Mouse (Mus musculus): ENCODE results near the gene Ociad1. TPM values are rescaled to one million over a fixed set of nuclear protein-coding genes. Genes with fewer than 3 reads are reported as not detected.
A peak's percentile ranks its signal among the peaks of the same experiment; 100 is the strongest.
"Not testable (repeated sequence)": the region's sequence is repeated elsewhere in the genome, so short reads cannot be mapped to it uniquely, and the experiment has no call there.

Ociad1 gene
- total RNA-seq, 2 experiments from 2014 or later: 450 to 470 TPM

DNA sequence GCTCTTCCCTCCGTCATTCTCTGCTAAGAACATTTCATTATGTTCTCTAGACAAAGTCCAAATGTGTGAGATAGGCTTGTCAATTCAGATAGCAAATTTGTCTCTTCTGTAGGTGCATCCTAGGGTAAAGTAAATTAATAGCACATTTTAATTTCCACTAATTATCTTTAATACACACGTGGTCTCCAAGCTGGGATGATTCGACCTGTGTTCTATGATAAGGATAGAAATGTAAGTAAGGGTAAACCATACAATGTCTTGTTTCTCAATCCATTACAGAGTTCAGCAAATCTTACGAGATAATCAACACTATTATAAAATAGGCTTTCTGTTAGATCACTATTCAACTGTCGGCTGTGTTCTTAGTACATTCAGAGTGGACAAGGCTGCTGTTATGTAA is 26.7 kb downstream of the Ociad1 start:
- intact Hi-C loops (cut with DNase I): no loop called here
- no peak for TF ChIP-seq CTCF (IDR thresholded peaks at IDR 0.05)
- H3K27ac ChIP-seq: no peak overlapping the region
- DNase-seq (ENCODE audit: extremely low spot score in 1 of 2, low spot score in 2 of 2): no peak
- H3K4me3 ChIP-seq: no peak overlapping the region

DNA sequence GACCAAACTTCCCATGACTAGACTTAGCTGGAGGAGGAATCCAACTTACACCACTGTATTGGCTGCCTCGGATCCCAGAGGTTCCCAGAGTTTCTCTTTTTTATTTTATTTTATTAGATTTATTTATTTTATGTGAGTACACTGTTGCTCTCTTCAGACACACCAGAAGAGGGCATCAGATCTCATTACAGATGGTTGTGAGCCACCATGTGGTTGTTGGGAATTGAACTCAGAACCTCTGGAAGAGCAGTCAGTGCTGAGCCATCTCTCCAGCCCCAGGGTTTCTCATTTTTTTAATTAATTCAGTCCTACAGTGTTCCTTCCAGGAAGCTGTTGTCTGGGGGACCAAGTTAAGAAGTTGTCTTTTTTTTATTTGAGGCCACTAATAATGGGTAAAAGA is 30.1 kb downstream of the Ociad1 start:
- peak; percentile 22 for TF ChIP-seq CTCF (IDR thresholded peaks at IDR 0.05)
- DNase-seq (ENCODE audit: extremely low spot score in 1 of 2, low spot score in 2 of 2): not testable (repeated sequence)
- intact Hi-C loops (cut with DNase I): loop anchor here (2.0 kb wide), 1 partner anchor 58 kb away; no protein-coding TSS in a partner anchor

DNA sequence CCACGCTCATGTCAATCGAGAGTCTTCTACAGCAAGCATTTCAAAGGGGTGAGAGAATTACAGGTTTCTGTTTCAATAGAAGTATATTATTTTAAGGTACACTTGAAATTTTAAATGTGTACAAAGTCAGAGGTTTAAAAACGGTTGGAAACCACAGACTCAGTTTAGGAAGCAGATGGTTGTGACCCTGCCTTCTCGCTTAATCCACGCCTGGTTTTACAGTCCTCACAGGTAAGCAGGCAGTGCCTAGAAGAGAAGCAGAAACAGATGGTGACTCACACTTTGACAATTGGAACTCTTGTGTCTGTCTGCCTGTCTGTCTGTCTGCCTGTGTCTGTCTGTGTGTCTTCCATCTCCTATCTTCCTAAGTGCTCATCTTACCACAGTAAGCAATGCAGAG is 31.0 kb downstream of the Ociad1 start:
- TF ChIP-seq CTCF (IDR thresholded peaks at IDR 0.05): no peak
- intact Hi-C loops (cut with DNase I): loop anchor here (2.0 kb wide), 1 partner anchor 57 kb away; no protein-coding TSS in a partner anchor
- Histone ChIP-seq H3K4me3 (no peak overlapping the region), H3K27ac (no peak overlapping the region)
- no peak for DNase-seq (ENCODE audit: extremely low spot score in 1 of 2, low spot score in 2 of 2)

More for the DNA sequence above, 30.1 kb downstream of the Ociad1 start:
- H3K4me3 ChIP-seq, H3K27ac ChIP-seq: not testable (repeated sequence)

DNA sequence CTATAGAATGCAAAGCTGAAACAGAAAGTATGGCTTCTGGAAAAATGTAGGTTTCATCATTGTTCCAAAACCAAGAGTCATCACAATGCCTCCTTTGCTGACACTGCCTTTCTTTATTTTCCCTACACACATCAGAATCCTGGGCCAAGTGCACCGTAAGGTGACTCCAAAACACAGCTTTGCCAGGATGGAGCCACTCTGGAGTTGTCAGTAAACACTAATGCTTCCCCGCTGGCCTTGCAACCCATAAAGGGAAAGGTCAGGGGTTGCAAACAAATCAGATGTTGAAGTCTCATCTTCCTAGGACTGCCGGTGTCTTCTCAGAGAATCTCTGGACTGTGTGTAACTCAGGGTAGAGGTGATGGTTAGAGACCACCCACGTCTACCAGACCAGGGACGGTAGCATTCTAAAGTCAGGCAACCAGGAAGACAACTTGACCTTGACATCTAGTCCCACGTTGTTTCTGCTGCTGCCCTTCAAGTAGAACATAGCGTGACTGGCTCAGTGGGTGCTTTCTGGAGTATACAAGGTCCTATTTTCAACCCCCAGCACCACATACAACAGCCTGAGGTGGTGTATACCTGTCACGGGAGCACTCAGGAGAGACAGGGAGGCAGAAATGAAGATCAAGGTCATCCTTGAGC is 32.1 kb downstream of the Ociad1 start:
- TF ChIP-seq CTCF (IDR thresholded peaks at IDR 0.05): no peak
- intact Hi-C loops (cut with DNase I): no loop called here
- Histone ChIP-seq H3K4me3 (no peak overlapping the region), H3K27ac (no peak overlapping the region)
- DNase-seq (ENCODE audit: extremely low spot score in 1 of 2, low spot score in 2 of 2): no peak

DNA sequence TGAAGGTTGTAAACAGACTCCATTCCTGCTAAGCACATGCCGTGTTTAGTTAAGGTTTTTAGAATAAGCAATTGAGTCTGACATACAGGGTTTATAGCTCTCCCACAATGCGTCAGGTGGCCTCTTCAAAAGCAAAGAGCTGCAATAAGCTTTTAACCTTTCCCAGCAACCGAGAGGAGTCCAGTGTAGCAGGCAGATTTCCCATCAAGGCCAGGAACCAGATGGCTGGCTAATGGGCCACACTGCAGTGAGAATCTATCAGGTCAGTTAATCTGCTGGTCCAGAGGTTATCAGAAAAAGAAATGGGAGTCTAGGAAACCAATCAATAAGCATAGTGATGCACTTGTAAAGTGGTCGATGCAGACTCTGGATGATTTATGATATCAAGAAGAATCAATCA is 38.4 kb downstream of the Ociad1 start:
- no peak overlapping the region for H3K4me3 ChIP-seq
- TF ChIP-seq CTCF (IDR thresholded peaks at IDR 0.05): no peak
- no peak for DNase-seq (ENCODE audit: extremely low spot score in 1 of 2, low spot score in 2 of 2)
- no peak overlapping the region for H3K27ac ChIP-seq
- intact Hi-C loops (cut with DNase I): no loop called here

DNA sequence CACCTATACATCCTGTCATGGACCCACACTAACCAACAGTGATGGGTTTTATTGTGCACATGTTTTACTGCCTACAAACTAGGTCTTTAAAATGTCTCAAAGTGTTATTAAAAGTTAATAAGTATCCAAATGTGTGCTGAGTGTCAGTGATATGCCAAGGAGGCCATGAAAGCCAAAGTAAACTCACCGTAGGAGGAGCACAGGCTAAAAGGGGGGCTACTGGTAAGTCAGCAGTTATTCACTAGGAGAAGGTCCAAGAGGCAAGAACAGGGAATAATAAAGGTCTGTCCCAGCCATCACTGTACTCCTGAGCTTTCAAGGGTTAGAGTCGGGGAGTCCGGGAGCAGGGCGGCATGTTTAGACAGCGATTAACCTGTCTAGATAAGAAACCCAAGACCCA is 43.9 kb downstream of the Ociad1 start:
- no peak for DNase-seq (ENCODE audit: extremely low spot score in 1 of 2, low spot score in 2 of 2)
- intact Hi-C loops (cut with DNase I): no loop called here
- no peak for TF ChIP-seq CTCF (IDR thresholded peaks at IDR 0.05)
- H3K27ac ChIP-seq: no peak overlapping the region
- no peak overlapping the region; the same call in 1 of the 2 replicates for H3K4me3 ChIP-seq

DNA sequence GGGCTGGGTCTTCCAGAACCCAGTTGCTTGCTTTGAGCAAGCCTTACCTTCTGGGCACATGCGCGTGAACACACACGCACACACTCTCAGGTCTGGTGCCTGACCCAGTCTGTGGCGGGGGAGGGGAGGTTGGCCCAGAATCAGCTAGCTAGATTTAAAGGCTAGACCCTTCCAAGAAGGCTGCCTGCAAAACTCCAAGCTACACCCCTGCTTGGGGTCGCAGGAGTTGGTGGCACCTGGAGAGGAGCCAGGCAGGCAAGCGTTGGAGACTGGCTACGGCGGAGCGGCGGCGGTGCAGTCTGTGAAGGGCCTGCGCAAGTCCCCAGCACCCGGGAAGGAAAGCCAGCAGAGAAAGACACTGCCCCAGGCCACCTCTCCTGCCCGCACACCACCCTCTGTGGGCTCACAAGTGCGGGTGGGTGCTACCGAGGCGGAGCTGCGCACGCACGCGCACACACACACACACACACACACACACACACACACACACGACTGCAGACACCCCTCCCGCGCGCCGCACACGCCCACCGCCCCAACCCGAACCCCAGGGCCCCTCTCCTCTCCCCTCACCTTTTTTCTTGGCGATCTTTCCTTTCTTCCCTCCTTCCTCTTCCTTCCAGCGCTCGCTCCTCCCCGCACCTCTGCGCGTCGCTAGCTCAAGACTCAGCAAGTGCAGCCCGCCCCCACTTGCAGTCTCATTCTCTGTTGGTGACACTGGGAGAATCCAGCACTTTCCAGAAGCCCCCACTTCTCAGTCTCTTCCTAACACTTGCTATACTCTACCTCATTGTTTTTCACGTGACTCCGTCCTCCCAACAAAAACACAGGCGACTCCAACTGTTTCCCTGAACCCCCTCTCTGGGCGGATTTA is 45.6 kb downstream of the Ociad1 start:
- intact Hi-C loops (cut with DNase I): loop anchor here (1.0 kb wide), 1 partner anchor 42 kb away; no protein-coding TSS in a partner anchor
- DNase-seq (ENCODE audit: extremely low spot score in 1 of 2, low spot score in 2 of 2): peak; percentile 61 to 72
- peak overlapping the region; percentile 94 for H3K27ac ChIP-seq

DNA sequence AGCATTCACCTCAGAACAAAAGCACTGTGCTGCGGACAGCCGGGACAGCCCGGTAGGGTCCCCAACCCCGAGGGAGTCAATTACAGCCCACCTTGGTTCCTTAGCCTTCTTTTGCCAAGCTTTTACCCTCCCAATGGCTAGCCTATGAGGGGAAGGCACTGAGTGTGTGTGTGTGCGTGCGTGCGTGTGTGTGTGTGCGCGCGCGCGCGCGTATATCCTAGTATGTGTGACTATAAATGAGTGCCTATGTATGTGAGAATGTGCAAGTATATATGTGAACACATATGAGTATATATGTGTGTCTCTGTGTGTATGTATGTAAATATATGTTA is 46.2 kb downstream of the Ociad1 start:
- peak overlapping the region; percentile 56 for H3K4me3 ChIP-seq
- DNase-seq (ENCODE audit: extremely low spot score in 1 of 2, low spot score in 2 of 2): no peak
- no peak for TF ChIP-seq CTCF (IDR thresholded peaks at IDR 0.05)
- intact Hi-C loops (cut with DNase I): loop anchor here (1.0 kb wide), 1 partner anchor 42 kb away; no protein-coding TSS in a partner anchor
- peak overlapping the region; percentile 94 for H3K27ac ChIP-seq

More for the DNA sequence above, 45.6 kb downstream of the Ociad1 start:
- no peak for TF ChIP-seq CTCF (IDR thresholded peaks at IDR 0.05)
- H3K4me3 ChIP-seq: peak overlapping the region; percentile 56

DNA sequence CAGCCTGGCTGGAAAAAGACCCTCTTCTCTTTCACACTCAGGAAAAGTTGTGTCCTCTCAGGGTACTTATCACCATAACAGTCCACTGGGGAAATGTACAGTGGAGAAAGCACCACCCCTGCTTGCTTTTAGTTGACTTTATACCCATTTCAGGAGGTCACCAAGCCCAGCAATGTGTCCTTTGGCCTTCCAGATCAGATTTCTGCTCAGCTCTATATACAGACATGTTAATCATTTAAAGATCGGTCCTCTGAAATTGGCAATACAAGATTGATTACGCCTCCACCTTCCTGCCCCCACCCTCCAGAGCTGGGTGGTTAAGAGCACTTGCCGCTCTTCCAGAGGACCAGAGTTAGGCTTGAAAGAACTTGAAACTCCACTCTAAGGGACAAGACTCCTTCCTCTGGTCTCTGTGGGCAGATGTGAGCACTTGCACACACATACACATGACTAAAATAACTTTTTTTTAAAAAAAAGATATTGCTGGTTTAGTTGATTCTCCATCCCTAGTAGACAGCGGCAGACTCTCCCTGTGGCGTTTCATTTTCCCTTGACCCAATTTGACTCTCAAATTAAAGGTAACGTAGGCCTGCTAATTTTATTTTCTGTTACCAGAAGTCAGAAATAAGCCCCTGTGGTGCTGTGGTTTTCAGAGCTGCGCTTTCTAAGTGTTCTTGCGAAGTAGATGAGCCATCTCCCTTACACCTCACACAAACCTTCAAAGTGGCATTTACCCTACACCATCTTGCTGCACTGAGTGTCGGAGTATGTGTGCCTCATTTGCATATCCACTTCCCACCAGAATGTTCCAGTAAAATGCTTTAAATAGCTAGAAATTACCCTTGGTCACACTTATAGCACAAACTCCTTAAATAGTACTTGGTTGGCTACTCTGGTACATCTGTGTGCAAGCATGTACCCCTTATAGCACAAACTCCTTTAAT is 47.5 kb downstream of the Ociad1 start:
- DNase-seq (ENCODE audit: extremely low spot score in 1 of 2, low spot score in 2 of 2): no peak
- TF ChIP-seq CTCF (IDR thresholded peaks at IDR 0.05): no peak
- Histone ChIP-seq H3K4me3 (no peak overlapping the region), H3K27ac (peak overlapping the region; percentile 72)
- intact Hi-C loops (cut with DNase I): loop anchor here (1.0 kb wide), 1 partner anchor 19 kb away; no protein-coding TSS in a partner anchor

DNA sequence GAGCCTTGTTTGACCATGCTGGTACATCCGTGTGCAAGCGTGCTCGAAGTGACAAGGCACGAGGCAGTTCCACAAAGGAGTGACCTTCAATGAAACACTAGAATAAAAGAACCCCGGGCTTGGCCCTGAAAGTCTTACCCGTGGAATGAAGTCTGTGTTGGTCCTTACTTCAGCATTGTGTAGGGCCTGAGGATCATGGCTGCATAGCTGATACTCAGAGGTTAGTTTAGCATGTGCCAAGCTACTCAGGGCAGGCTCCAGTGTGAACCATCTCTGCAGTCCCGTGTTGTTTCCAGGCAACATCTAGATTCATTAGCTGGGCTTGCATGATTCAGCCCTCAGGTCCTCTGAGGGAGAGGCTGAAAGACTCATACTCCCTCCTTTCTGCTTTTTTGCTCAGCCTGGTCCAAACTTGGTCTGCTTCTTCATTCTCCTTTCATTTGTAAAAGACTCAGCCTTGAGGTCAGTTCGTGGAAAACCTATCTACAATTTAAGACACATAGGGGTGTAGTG is 48.2 kb downstream of the Ociad1 start, which contains the start of gene Ociad2:
TSS of gene Ociad2 (minus strand) at position 306 of the 513 bp plus-strand sequence.
- intact Hi-C loops (cut with DNase I): loop anchor here (1.0 kb wide), 1 partner anchor 19 kb away; no protein-coding TSS in a partner anchor
- H3K27ac ChIP-seq: peak within 1 kb of the TSS; percentile 72
- no peak within 1 kb of the TSS for H3K4me3 ChIP-seq
- no peak for TF ChIP-seq CTCF (IDR thresholded peaks at IDR 0.05)
- no peak for DNase-seq (ENCODE audit: extremely low spot score in 1 of 2, low spot score in 2 of 2)
